Mouse (Mus musculus) liver, postnatal 0 days (tissue): ENCODE data around the gene Actr1b. TPM values are rescaled to one million over a fixed set of nuclear protein-coding genes. Genes with fewer than 3 reads are reported as not detected.
A peak's percentile ranks its signal among the peaks of the same experiment; 100 is the strongest.

Experiments used
- ATAC-seq: fragments of 200-750 bp; cut with Nextera tagmentation; 2 replicates; pipeline ENCODE4 v1.8.0; 2017; ENCODE audit warnings: mild to moderate bottlenecking, moderate library complexity
- DNase-seq: peaks from one replicate; pipeline ENCODE4 v3.0.0-alpha.2; 2016
- H3K27ac ChIP-seq: fragments of 300-500 bp; sonication (generic); 2 replicates; pipeline ENCODE4 v1.5.1; 2014; ENCODE audit warnings: antibody characterized with exemption, moderate library complexity, mild to moderate bottlenecking, low read depth
- H3K27me3 ChIP-seq: fragments of 300-500 bp; sonication (generic); 2 replicates; pipeline ENCODE4 v1.6.1; 2014; ENCODE audit warnings: low read length, control low read depth, mixed read lengths; ENCODE audit not compliant: insufficient read depth
- H3K36me3 ChIP-seq: fragments of 300-500 bp; sonication (generic); replicated peaks from 2 replicates; pipeline ENCODE4 v1.6.1; 2014; ENCODE audit warnings: mild to moderate bottlenecking, control low read depth, low read length, moderate library complexity, mixed read lengths; ENCODE audit not compliant: insufficient read depth
- H3K4me1 ChIP-seq: fragments of 300-500 bp; sonication (generic); 2 replicates; pipeline ENCODE4 v1.6.1; 2014; ENCODE audit warnings: antibody characterized with exemption, mild to moderate bottlenecking, control low read depth; ENCODE audit not compliant: insufficient read depth
- H3K4me2 ChIP-seq: fragments of 300-500 bp; sonication (generic); 2 replicates; pipeline ENCODE4 v1.6.1; 2014; ENCODE audit warnings: low read depth, mild to moderate bottlenecking, low read length, moderate library complexity, mixed read lengths
- H3K4me3 ChIP-seq: fragments of 300-500 bp; sonication (generic); 2 replicates; pipeline ENCODE4 v1.5.1; 2014; ENCODE audit warnings: low read depth, low read length
- H3K9ac ChIP-seq: fragments of 300-500 bp; sonication (generic); replicated peaks from 2 replicates; pipeline ENCODE4 v1.6.1; 2014; ENCODE audit warnings: mild to moderate bottlenecking, moderate library complexity
- H3K9me3 ChIP-seq: fragments of 300-500 bp; sonication (generic); 2 replicates; pipeline ENCODE4 v1.6.1; 2016; ENCODE audit warnings: mild to moderate bottlenecking, control low read depth, low read length, mixed read lengths
- CTCF ChIP-seq: sonication (generic); IDR thresholded peaks from 2 replicates; pipeline ENCODE4 v1.5.1; 2016; ENCODE audit warnings: antibody characterized with exemption, low read depth
- EP300 ChIP-seq: IDR thresholded peaks from 2 replicates; pipeline ENCODE4 v1.6.1; 2016; ENCODE audit warnings: antibody characterized with exemption, low read depth, mild to moderate bottlenecking
- WGBS: fragments of 180-500 bp; shearing (Covaris S2); extraction: QIAGEN DNeasy Blood & Tissue Kit; methylation state at CpG from one replicate; pipeline ENCODE4 v1.1.7; 2014; ENCODE audit not compliant: insufficient replicate concordance; 5-methylcytosine and 5-hydroxymethylcytosine counted together
- polyA plus RNA-seq: library from polyadenylated mRNA; unstranded; fragments of >200 nt; fragmentation: Nextera tagmentation; extraction: Ambion mirVana; gene quantifications from 2 replicates; pipeline ENCODE4 v1.2.1, GENCODE M21; 2015

Actr1b gene
- polyA plus RNA-seq, 1 experiment from 2014 or later: 21.3 TPM

- H3K9ac ChIP-seq: peak within 1 kb of the TSS; percentile 93
- H3K4me1 ChIP-seq: peaks cover 13% of the 10 kb centered on the region
- peak; percentile 99 for DNase-seq
- peak within 1 kb of the TSS; percentile 85 for H3K4me3 ChIP-seq
- H3K27ac ChIP-seq: peak within 1 kb of the TSS; percentile 76
- TF ChIP-seq CTCF: no peak
- peak within 1 kb of the TSS; percentile 95 for H3K4me2 ChIP-seq
- ATAC-seq: peak; percentile 95
- H3K36me3 ChIP-seq: peaks cover 13% of the 10 kb centered on the region
- H3K27me3 ChIP-seq: no peaks in the 10 kb centered on the region
- WGBS: under 1% methylated on average over 66 of the region's 68 CpGs
- no peaks in the 10 kb centered on the region for H3K9me3 ChIP-seq
Observed at GRCm38 (mm10) chr1:36691271-36692155, 22.7 kb downstream of the Actr1b start, which contains the start of gene Cox5b. Gene Cox5b, plus strand, starts transcription at chr1:36691449.

- ATAC-seq: no peak
Observed at GRCm38 (mm10) chr1:36690671-36691235, 23.5 kb downstream of the Actr1b start.

GRCm38 (mm10) chr1:36683810-36684467 is 30.3 kb downstream of the Actr1b start:
- H3K27me3 ChIP-seq: no peaks in the 10 kb centered on the region
- H3K4me3 ChIP-seq: no peak overlapping the region
- no peak overlapping the region for H3K27ac ChIP-seq
- no peak overlapping the region for H3K4me2 ChIP-seq
- H3K36me3 ChIP-seq: no peaks in the 10 kb centered on the region
- peak; percentile 88 for ATAC-seq
- DNase-seq: peak; percentile 77
- H3K9me3 ChIP-seq: no peaks in the 10 kb centered on the region
- no peaks in the 10 kb centered on the region for H3K4me1 ChIP-seq
- H3K9ac ChIP-seq: no peak overlapping the region
- WGBS: 11% methylated on average over 13 of the region's 13 CpGs
- TF ChIP-seq EP300 (no peak), CTCF (peak; percentile 91)

More at GRCm38 (mm10) chr1:36690671-36691235, 23.5 kb downstream of the Actr1b start:
- H3K4me1 ChIP-seq: peaks cover 13% of the 10 kb centered on the region
- H3K36me3 ChIP-seq: peaks cover 13% of the 10 kb centered on the region
- no peaks in the 10 kb centered on the region for H3K27me3 ChIP-seq
- H3K27ac ChIP-seq: peak overlapping the region; percentile 76
- H3K9me3 ChIP-seq: no peaks in the 10 kb centered on the region
- peak overlapping the region; percentile 95 for H3K4me2 ChIP-seq
- H3K4me3 ChIP-seq: peak overlapping the region; percentile 85
- no peak for DNase-seq
- H3K9ac ChIP-seq: peak overlapping the region; percentile 93
- WGBS: 58% methylated on average over 11 of the region's 11 CpGs
- TF ChIP-seq CTCF (no peak), EP300 (no peak)

- TF ChIP-seq CTCF (no peak), EP300 (no peak)
- Histone ChIP-seq H3K9me3 (no peaks in the 10 kb centered on the region), H3K36me3 (no peaks in the 10 kb centered on the region), H3K4me1 (no peaks in the 10 kb centered on the region), H3K27me3 (no peaks in the 10 kb centered on the region), H3K9ac (no peak within 1 kb of the TSS), H3K27ac (no peak within 1 kb of the TSS), H3K4me2 (no peak within 1 kb of the TSS), H3K4me3 (no peak within 1 kb of the TSS)
- DNase-seq (no peak), ATAC-seq (no peak)
- WGBS: 87% methylated on average over 38 of the region's 39 CpGs
Observed at GRCm38 (mm10) chr1:36682620-36683355, 31.4 kb downstream of the Actr1b start, which contains the start of gene Fam178b. Gene Fam178b, minus strand, starts transcription at chr1:36683183.

GRCm38 (mm10) chr1:36680893-36681292 is 33.3 kb downstream of the Actr1b start:
- Histone ChIP-seq H3K9me3 (no peaks in the 10 kb centered on the region), H3K4me3 (no peak overlapping the region), H3K4me2 (no peak overlapping the region), H3K27ac (no peak overlapping the region), H3K36me3 (no peaks in the 10 kb centered on the region), H3K9ac (no peak overlapping the region), H3K4me1 (no peaks in the 10 kb centered on the region), H3K27me3 (no peaks in the 10 kb centered on the region)
- ATAC-seq (no peak), DNase-seq (no peak)
- TF ChIP-seq CTCF: no peak
- no peak for TF ChIP-seq EP300
- 79% methylated on average over 7 of the region's 7 CpGs for WGBS
